Mouse (Mus musculus) heart, embryonic 14.5 days (tissue): ENCODE measurements around the gene Cerkl. TPM values are rescaled to one million over a fixed set of nuclear protein-coding genes. Genes with fewer than 3 reads are reported as not detected.

Experiments
- ATAC-seq: fragments of 200-750 bp; cut with Nextera tagmentation; 2 replicates; pipeline ENCODE4 v1.8.0; 2017; ENCODE audit warnings: low read depth, moderate TSS enrichment; ENCODE audit not compliant: insufficient number of reproducible peaks, insufficient read depth, low FRiP score
- H3K27ac ChIP-seq, 2 experiments: fragments of 200-500 bp in 1 of 2; fragments of 300-500 bp in 1 of 2; sonication (generic) in 1 of 2; replicated peaks in 1 of 2; 2 replicates each; pipeline ENCODE4 v1.5.1; 2012 to 2014; ENCODE audit warnings: low read depth in 2 of 2, low read length in 2 of 2, control low read depth in 1 of 2, mild to moderate bottlenecking in 1 of 2, mixed read lengths in 1 of 2; ENCODE audit not compliant: control insufficient read depth in 1 of 2, insufficient read depth in 1 of 2
- H3K27me3 ChIP-seq: fragments of 300-500 bp; sonication (generic); 2 replicates; pipeline ENCODE4 v1.6.1; 2014; ENCODE audit warnings: mild to moderate bottlenecking, low read length, control low read depth; ENCODE audit not compliant: control insufficient read depth, insufficient read depth
- H3K36me3 ChIP-seq: fragments of 300-500 bp; sonication (generic); 2 replicates; pipeline ENCODE4 v1.6.1; 2014; ENCODE audit warnings: mild to moderate bottlenecking, control low read depth, low read length, mixed read lengths; ENCODE audit not compliant: control insufficient read depth, insufficient read depth
- H3K4me1 ChIP-seq, 2 experiments: fragments of 200-500 bp in 1 of 2; fragments of 300-500 bp in 1 of 2; sonication (generic) in 1 of 2; 2 replicates each; pipeline ENCODE4 v1.6.1; 2012 to 2014; ENCODE audit warnings: low read length in 2 of 2, control low read depth in 1 of 2, mixed read lengths in 1 of 2; ENCODE audit not compliant: control insufficient read depth in 2 of 2, insufficient read depth in 2 of 2
- H3K4me2 ChIP-seq: fragments of 300-500 bp; sonication (generic); 2 replicates; pipeline ENCODE4 v1.6.1; 2014; ENCODE audit warnings: mild to moderate bottlenecking, low read length
- H3K4me3 ChIP-seq, 2 experiments: fragments of 200-500 bp in 1 of 2; fragments of 300-500 bp in 1 of 2; sonication (generic) in 1 of 2; 2 replicates each; pipeline ENCODE4 v1.5.1; 2012 to 2014; ENCODE audit warnings: low read length in 2 of 2, mild to moderate bottlenecking in 2 of 2, control low read depth in 1 of 2, low read depth in 1 of 2, moderate library complexity in 1 of 2; ENCODE audit not compliant: control insufficient read depth in 1 of 2, insufficient read depth in 1 of 2
- H3K9ac ChIP-seq: fragments of 300-500 bp; sonication (generic); 2 replicates; pipeline ENCODE4 v1.6.1; 2014; ENCODE audit warnings: mild to moderate bottlenecking, low read length
- H3K9me3 ChIP-seq: fragments of 300-500 bp; sonication (generic); 2 replicates; pipeline ENCODE4 v1.6.1; 2016; ENCODE audit warnings: low read length, control low read depth; ENCODE audit not compliant: control insufficient read depth
- WGBS: fragments of 180-500 bp; shearing (Covaris S2); extraction: QIAGEN DNeasy Blood & Tissue Kit; methylation state at CpG from one replicate; pipeline ENCODE4 v1.1.7; 2014; 5-methylcytosine and 5-hydroxymethylcytosine counted together
- polyA plus RNA-seq: library from polyadenylated mRNA; unstranded; fragments of >200 nt; fragmentation: Nextera tagmentation; extraction: Ambion mirVana; gene quantifications from 2 replicates; pipeline ENCODE4 v1.2.1, GENCODE M21; 2014

The Cerkl gene
- polyA plus RNA-seq, 1 experiment from 2014 or later, result 1.4 TPM

DNA sequence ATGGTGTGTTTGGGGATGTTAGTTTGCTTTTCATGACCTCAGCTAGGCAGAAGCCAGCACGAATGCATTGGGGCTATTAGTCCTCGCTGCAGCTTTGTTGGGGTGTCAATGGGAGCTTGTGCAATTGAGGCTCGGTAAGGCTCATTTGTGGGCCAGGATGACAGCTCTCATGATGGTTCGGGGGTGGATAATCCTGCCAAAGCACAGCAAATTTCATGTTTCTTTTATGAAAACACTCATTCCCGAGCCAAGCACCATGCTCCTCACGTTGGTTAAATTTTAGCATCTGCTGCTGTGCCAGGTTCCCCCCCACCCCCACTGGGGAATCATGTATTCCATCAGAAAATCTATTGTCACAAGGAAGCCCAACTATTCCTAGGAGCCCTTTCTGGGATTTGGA lies 164.2 kb downstream of the Cerkl start:
- ATAC-seq, result no peak
- WGBS, result 88% methylated on average over 6 of the region's 6 CpGs

DNA sequence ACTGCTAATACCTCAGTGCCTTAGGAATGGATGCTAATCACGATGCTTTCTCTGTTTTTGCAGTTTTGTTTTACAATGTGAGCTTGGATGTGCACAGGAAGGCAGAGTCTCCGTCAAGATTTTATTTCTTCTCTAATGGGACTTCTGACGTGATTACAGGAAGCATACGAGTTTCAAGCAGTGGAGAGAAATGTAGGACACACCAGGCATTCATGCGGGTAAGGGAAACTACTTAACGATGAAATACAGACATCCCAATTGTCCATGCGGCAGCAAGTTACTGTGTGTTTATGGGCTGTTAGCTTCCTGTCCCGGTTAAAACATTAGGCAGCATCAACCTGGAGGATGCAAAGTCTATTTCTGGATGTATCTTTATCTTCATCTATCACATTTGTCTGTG lies 164.7 kb downstream of the Cerkl start:
- H3K27ac ChIP-seq, result no peak overlapping the region
- H3K9me3 ChIP-seq, result no peaks in the 10 kb centered on the region
- H3K4me1 ChIP-seq, result no peaks in the 10 kb centered on the region
- H3K27me3 ChIP-seq, result no peaks in the 10 kb centered on the region
- H3K9ac ChIP-seq, result no peak overlapping the region
- peaks cover 4% of the 10 kb centered on the region; the same call in 1 of the 2 replicates for H3K36me3 ChIP-seq
- no peak overlapping the region for H3K4me2 ChIP-seq
- 79% methylated on average over 8 of the region's 8 CpGs for WGBS
- H3K4me3 ChIP-seq, result no peak overlapping the region
- no peak for ATAC-seq

More for the DNA sequence above, 164.2 kb downstream of the Cerkl start:
- Histone ChIP-seq H3K4me3 (no peak overlapping the region), H3K9me3 (no peaks in the 10 kb centered on the region), H3K27me3 (no peaks in the 10 kb centered on the region), H3K4me2 (no peak overlapping the region), H3K9ac (no peak overlapping the region), H3K4me1 (no peaks in the 10 kb centered on the region), H3K27ac (no peak overlapping the region), H3K36me3 (peaks cover 4% of the 10 kb centered on the region; the same call in 1 of the 2 replicates)

DNA sequence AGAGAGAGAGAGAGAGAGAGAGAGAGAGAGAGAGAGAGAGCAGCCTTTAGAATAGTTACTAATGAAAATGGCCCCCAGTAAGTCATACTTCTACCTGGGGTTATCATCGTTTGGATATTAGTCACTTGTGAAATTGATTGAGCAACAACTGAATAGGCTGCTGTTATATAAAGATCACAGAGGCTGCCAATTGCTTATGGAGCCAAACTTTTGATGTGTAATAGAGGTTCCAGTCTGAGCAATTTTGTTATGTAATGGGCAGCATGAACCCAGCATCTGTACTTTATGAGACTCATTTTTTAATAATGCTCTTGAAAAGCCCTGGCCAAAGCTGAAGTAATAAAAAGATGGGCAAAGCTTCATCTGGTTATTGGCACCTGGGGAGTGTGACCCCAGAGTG lies 166.4 kb downstream of the Cerkl start:
- Histone ChIP-seq H3K4me1 (no peaks in the 10 kb centered on the region), H3K4me3 (no peak overlapping the region), H3K36me3 (peaks cover 6% of the 10 kb centered on the region; the same call in 1 of the 2 replicates), H3K27me3 (no peaks in the 10 kb centered on the region), H3K9ac (no peak overlapping the region), H3K9me3 (no peaks in the 10 kb centered on the region), H3K27ac (no peak overlapping the region), H3K4me2 (no peak overlapping the region)
- 67% methylated on average over 1 of the region's 1 CpGs for WGBS
- no peak for ATAC-seq

DNA sequence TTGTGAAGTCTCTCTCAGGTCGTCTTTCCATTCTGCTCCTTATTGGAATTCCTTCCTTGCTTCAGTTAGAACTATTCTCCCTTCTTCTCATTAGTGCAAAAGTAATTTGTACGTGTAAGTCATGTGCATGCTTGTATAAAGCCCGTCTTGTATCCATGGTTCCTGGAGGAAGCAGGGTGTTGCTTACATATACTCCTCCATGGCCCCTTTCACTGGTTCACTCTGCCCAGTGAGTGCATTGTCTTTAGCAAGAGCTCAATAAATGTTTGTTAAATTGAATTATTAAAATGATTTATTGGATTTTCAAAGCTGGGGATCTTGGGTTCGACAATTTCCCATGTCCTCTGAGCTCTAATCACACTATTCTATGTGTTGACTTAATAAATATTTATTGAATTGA lies 172.4 kb downstream of the Cerkl start:
- Histone ChIP-seq H3K4me3 (no peak overlapping the region), H3K4me2 (no peak overlapping the region), H3K27me3 (no peaks in the 10 kb centered on the region), H3K36me3 (0 out of 2 replicates have a peak, but pooled peaks cover 3% of the 10 kb centered on the region), H3K9me3 (no peaks in the 10 kb centered on the region), H3K9ac (no peak overlapping the region), H3K4me1 (no peaks in the 10 kb centered on the region), H3K27ac (no peak overlapping the region)
- 88% methylated on average over 4 of the region's 4 CpGs for WGBS
- ATAC-seq, result no peak

Other genes with a start within 250 kb of the Cerkl start
- 3.4 and 3.8 TPM in 2 replicates for gene Itga4, start 201.4 kb downstream of the Cerkl start, polyA plus RNA-seq
- gene Neurod1, start within 50 bp of the Cerkl start, polyA plus RNA-seq, result not detected in 2 replicates
- gene Itprid2, start 178.6 kb upstream of the Cerkl start, polyA plus RNA-seq, result 9.1 and 11.1 TPM in 2 replicates